Mouse (Mus musculus) ES-E14 (cell line): ENCODE measurements around the gene Fhl2. TPM values are rescaled to one million over a fixed set of nuclear protein-coding genes. Genes with fewer than 3 reads are reported as not detected.

ENCODE experiments used
- DNase-seq: peaks from one replicate; pipeline ENCODE4 v3.0.0-alpha.2; 2013; ENCODE audit warnings: low read depth, low spot score
- H3K27ac ChIP-seq: 2 replicates; pipeline ENCODE4 v1.5.1; 2012; ENCODE audit warnings: low read depth, mild to moderate bottlenecking, low read length, moderate library complexity, mixed read lengths; ENCODE audit not compliant: poor library complexity, insufficient read depth, severe bottlenecking
- H3K36me3 ChIP-seq: 2 replicates; pipeline ENCODE4 v1.6.1; 2012; ENCODE audit warnings: mild to moderate bottlenecking, low read length, moderate library complexity, mixed read lengths; ENCODE audit not compliant: control insufficient read depth, poor library complexity, insufficient read depth, severe bottlenecking
- H3K4me1 ChIP-seq, 2 experiments: fragments of 150-350 bp in 1 of 2; sonication (generic) in 1 of 2; 2 replicates each; pipeline ENCODE4 v1.6.1; 2012; ENCODE audit warnings: low read length in 2 of 2, mild to moderate bottlenecking in 1 of 2, mixed read lengths in 1 of 2; ENCODE audit not compliant: control insufficient read depth in 2 of 2, insufficient read depth in 2 of 2, poor library complexity in 1 of 2
- H3K4me3 ChIP-seq, 2 experiments: fragments of 150-350 bp in 1 of 2; sonication (generic) in 1 of 2; 2 replicates each; pipeline ENCODE4 v1.5.1; 2012; ENCODE audit warnings: low read length in 2 of 2, low read depth in 1 of 2, mild to moderate bottlenecking in 1 of 2, mixed read lengths in 1 of 2; ENCODE audit not compliant: insufficient read depth in 1 of 2, poor library complexity in 1 of 2, severe bottlenecking in 1 of 2
- H3K9ac ChIP-seq: 2 replicates; pipeline ENCODE4 v1.6.1; 2012; ENCODE audit warnings: low read depth, mild to moderate bottlenecking, low read length, mixed read lengths; ENCODE audit not compliant: poor library complexity, insufficient read depth, severe bottlenecking
- H3K9me3 ChIP-seq: fragments of 150-350 bp; sonication (generic); 2 replicates; pipeline ENCODE4 v1.6.1; 2012; ENCODE audit warnings: low read depth, mild to moderate bottlenecking, low read length; ENCODE audit not compliant: control insufficient read depth, insufficient read depth
- CHD2 ChIP-seq: IDR thresholded peaks from 2 replicates; pipeline ENCODE4 v1.6.1; 2014; ENCODE audit warnings: mild to moderate bottlenecking, low read depth, low read length, inconsistent platforms
- HCFC1 ChIP-seq: IDR thresholded peaks from 2 replicates; pipeline ENCODE4 v1.6.1; 2012; ENCODE audit warnings: low read length, inconsistent platforms, borderline replicate concordance; ENCODE audit not compliant: insufficient read depth
- MAFK ChIP-seq: IDR thresholded peaks from 2 replicates; pipeline ENCODE4 v1.6.1; 2014; ENCODE audit warnings: mild to moderate bottlenecking, low read depth, low read length, inconsistent platforms; ENCODE audit not compliant: insufficient read depth
- ZC3H11A ChIP-seq: IDR thresholded peaks from 2 replicates; pipeline ENCODE4 v1.6.1; 2012; ENCODE audit warnings: low read depth, mild to moderate bottlenecking, inconsistent platforms, low read length, borderline replicate concordance
- ZNF384 ChIP-seq: IDR thresholded peaks from 2 replicates; pipeline ENCODE4 v1.6.1; 2012; ENCODE audit warnings: low read depth, low read length, inconsistent platforms
- in situ Hi-C, 2 experiments: fragments of 600-800 bp; cut with MboI; formaldehyde crosslinking; loops; one replicate each; pipeline ENCODE4 v1.15.1; 2025; ENCODE audit warnings: low sequenced_read_pairs in 2 of 2, inconsistent platforms in 1 of 2; ENCODE audit not compliant: unreplicated experiment in 2 of 2
- total RNA-seq: library from RNA; depleted of rRNA; stranded (reverse); fragments of 300-350 nt; gene quantifications from 2 replicates; pipeline ENCODE4 v1.2.3, GENCODE M21; 2012

Gene Fhl2
- total RNA-seq, 1 experiment: 27.4 TPM

GRCm38 (mm10) chr1:43169227-43169626 lies 27.6 kb downstream of the Fhl2 start:
- Histone ChIP-seq H3K9me3 (no peaks in the 10 kb centered on the region), H3K4me3 (no peak overlapping the region), H3K27ac (no peak overlapping the region), H3K4me1 (peaks cover 3% of the 10 kb centered on the region in 2 experiments; a peak in 3 of 4 replicates), H3K9ac (no peak overlapping the region), H3K36me3 (no peaks in the 10 kb centered on the region)
- TF ChIP-seq HCFC1: no peak
- no peak for TF ChIP-seq MAFK
- no peak for TF ChIP-seq ZC3H11A
- no peak for TF ChIP-seq ZNF384
- no peak for TF ChIP-seq CHD2
- in situ Hi-C loops: no loop called here
- no peak for DNase-seq

DNA sequence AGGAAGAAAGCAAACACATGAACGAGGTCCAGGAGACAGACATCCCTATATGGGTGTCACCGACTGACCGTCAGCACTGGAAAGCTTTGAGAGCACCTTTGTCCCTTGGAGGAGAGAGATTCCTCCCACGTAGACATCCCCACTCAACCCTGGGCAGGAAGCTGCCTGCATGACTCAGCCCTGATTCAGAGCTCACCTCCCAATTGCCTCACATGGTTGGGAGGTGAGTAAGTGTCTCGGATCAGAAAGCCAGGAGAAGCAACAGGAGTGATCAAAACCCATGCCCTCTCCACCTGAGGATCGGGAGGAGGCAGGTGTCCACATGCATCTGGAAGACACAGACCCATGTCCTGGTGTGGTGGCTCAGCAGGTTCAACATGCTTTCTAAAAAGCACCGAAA lies 28.2 kb downstream of the Fhl2 start:
- Histone ChIP-seq H3K4me1 (peaks cover 3 to 6% of the 10 kb centered on the region in 2 experiments; a peak in 3 of 4 replicates), H3K9ac (no peak overlapping the region), H3K36me3 (no peaks in the 10 kb centered on the region), H3K27ac (no peak overlapping the region), H3K9me3 (no peaks in the 10 kb centered on the region), H3K4me3 (no peak overlapping the region)
- TF ChIP-seq MAFK: no peak
- TF ChIP-seq ZNF384: no peak
- no peak for TF ChIP-seq HCFC1
- no peak for TF ChIP-seq ZC3H11A
- no peak for TF ChIP-seq CHD2
- in situ Hi-C loops: no loop called here
- no peak for DNase-seq

DNA sequence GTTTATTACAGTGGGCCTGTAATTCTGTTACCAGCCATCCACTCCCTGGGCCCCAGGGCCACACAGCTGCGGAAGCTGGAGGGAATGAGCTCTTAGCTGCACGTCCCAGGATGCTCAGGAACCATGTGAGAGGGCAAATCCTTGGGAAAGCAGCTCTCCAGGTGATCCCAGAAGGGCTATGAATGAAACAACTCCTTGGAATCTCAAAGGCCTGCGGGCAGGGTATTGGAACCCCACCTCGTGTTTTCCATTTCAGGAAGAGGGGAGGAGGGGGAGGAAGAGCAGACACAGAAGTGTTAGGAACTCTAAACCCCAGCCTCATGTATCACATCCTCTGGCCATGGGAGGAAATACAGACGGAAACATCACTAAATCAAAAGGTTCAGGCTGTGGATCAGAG lies 28.8 kb downstream of the Fhl2 start:
- DNase-seq: no peak
- Histone ChIP-seq H3K4me1 (peaks cover 3 to 9% of the 10 kb centered on the region in 2 experiments; a peak in 3 of 4 replicates), H3K36me3 (no peaks in the 10 kb centered on the region), H3K4me3 (no peak overlapping the region), H3K9ac (no peak overlapping the region), H3K27ac (no peak overlapping the region), H3K9me3 (no peaks in the 10 kb centered on the region)
- in situ Hi-C loops: no loop called here
- TF ChIP-seq ZC3H11A (no peak), MAFK (no peak), CHD2 (no peak), HCFC1 (no peak), ZNF384 (no peak)

GRCm38 (mm10) chr1:43164582-43164981 lies 32.2 kb downstream of the Fhl2 start:
- Histone ChIP-seq H3K27ac (no peak overlapping the region), H3K9me3 (no peaks in the 10 kb centered on the region), H3K9ac (no peak overlapping the region), H3K4me1 (peaks cover 3 to 10% of the 10 kb centered on the region in 2 experiments; a peak in 2 of 4 replicates), H3K36me3 (no peaks in the 10 kb centered on the region), H3K4me3 (no peak overlapping the region)
- in situ Hi-C loops: no loop called here
- no peak for TF ChIP-seq HCFC1
- TF ChIP-seq ZNF384: no peak
- no peak for TF ChIP-seq CHD2
- no peak for TF ChIP-seq ZC3H11A
- no peak for TF ChIP-seq MAFK
- no peak for DNase-seq

DNA sequence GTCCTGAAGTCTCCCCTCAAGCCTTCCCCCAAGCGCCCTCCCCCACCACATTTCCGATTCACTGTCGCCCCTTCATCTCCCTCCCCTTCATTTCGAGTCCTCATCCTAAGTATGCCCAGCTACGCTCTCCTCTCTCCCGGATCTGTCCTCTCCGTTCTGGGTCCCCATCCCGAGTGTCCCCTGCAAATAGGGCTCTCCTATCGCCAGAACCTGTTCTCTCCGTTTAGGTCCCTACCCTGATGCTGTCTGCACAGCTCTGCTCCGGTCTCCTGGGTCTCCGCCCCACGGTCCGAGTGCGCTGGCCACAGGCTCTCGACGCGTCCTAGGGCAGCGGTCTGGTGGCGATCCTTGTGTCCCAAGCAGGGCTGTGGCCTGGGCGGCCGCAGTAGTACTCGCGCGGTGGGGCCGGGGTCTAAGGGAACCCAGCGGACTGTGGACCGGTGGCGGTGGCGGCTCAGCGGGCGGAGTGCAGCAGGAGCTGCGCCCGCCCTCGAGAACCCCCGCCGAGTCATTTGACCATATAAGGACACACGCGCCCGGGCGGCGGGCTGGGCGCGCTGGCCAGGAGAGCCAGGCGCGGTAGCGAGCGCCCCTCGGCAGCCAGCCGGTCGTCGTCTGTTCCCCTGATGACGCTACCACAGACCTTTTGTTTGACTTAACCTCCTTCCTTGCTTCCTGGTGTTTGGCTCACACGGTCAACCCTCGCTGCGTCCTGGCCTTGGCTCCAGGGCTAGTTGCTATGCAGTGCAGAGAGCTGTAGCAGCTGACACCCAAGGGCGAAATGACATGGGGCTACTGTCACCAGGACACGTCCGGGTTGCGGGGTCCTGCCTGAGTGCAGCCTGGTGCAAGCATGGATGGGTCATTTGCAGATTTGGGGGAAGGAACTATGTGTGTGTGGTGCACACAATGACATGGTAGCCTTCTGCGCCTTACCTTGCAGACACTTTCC lies 33.0 kb downstream of the Fhl2 start:
- Histone ChIP-seq H3K9me3 (no peaks in the 10 kb centered on the region), H3K4me3 (peak overlapping the region; percentile 64), H3K27ac (no peak overlapping the region), H3K9ac (peak overlapping the region; percentile 62), H3K36me3 (no peaks in the 10 kb centered on the region), H3K4me1 (peaks cover 3 to 10% of the 10 kb centered on the region in 2 experiments; a peak in 2 of 4 replicates)
- TF ChIP-seq ZNF384: no peak
- TF ChIP-seq CHD2: no peak
- TF ChIP-seq MAFK: no peak
- TF ChIP-seq HCFC1: no peak
- no peak for TF ChIP-seq ZC3H11A
- no peak for DNase-seq
- in situ Hi-C loops: no loop called here
